In the genomic region with DNA sequence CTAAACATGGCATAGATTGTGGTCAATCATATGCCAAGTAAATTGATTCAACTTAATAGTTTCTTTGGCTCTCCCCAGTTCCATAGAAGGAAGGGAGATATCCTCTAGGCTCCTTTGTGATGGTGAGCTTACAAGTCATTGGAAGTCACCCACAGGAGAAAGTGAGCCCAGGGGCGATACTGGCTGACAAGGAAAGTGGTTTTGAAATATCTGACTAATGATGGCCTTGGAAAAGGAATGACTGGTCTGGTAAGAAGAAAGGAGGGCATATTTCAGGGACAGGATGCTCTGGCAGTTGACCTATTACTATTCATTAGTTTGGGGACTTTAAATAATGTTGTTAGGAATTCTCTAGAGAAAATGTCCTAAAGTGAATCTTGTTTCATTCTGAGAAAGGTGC, we compare ENCODE assay signal across 11 mouse cellular contexts.
DNase-seq lines count a peak whose midpoint lies in the region.
"Had no signal": no experiment of that assay in that cellular context is flagged by ENCODE, and none has a peak within 500 bp of the region (broad histone marks: within the 10 kb centered on the region; RNA-seq: fewer than 3 reads in every experiment).

No protein-coding gene starts in this region.

- DNase-seq in adrenal gland, adult 2 months: peak; percentile 51
- DNase-seq in adrenal gland, postnatal 4 days (ENCODE audit: low spot score in 2 of 2): no peak
- DNase-seq in adrenal gland, postnatal 10 days: peak; percentile 1
- peak; percentile 6 for DNase-seq in adrenal gland, postnatal 14 days
- no peak for DNase-seq in embryo, embryonic 9.5 days (ENCODE audit: extremely low spot score)
- DNase-seq in left cerebral cortex, postnatal 10 days (ENCODE audit: extremely low spot score in 1 of 2, low spot score in 2 of 2): no peak
- DNase-seq: cerebellum, adult 11-12 months; cerebellum, adult 2 months; cerebellum, adult 9-10 months; cerebellum, postnatal 10 days; cerebellum, postnatal 25 days had no signal

- intact Hi-C loops in left cerebral cortex, postnatal 10 days (cut with DNase I): no loop called here

Comparison
In these comparisons a context has a peak if more than half of its experiments do, and no peak if none do; other contexts are left out.
1. DNase-seq: peak in adrenal gland, adult 2 months (single experiment), adrenal gland, postnatal 10 days (single experiment) and adrenal gland, postnatal 14 days (single experiment); none in adrenal gland, postnatal 4 days (0 of 2), embryo, embryonic 9.5 days (single experiment) and left cerebral cortex, postnatal 10 days (0 of 2).